Mouse (Mus musculus): ENCODE measurements around the gene Ttc30b. TPM values are rescaled to one million over a fixed set of nuclear protein-coding genes. Genes with fewer than 3 reads are reported as not detected.
"Not testable (repeated sequence)": the region's sequence is repeated elsewhere in the genome, so short reads cannot be mapped to it uniquely, and the experiment has no call there.

Ttc30b gene
- polyA plus RNA-seq, 1 experiment from 2014 or later = 8.0 TPM

- not testable (repeated sequence) for H3K4me1 ChIP-seq (ENCODE audit: control insufficient read depth, insufficient read depth, low read length); H3K4me3 ChIP-seq (ENCODE audit: low read depth, low read length); H3K27me3 ChIP-seq (ENCODE audit: control insufficient read depth, insufficient read depth, low read length); H3K9me3 ChIP-seq (replicated peaks; ENCODE audit: control insufficient read depth, low read length); H3K36me3 ChIP-seq (replicated peaks; ENCODE audit: control insufficient read depth, insufficient read depth, low read depth, low read length); H3K27ac ChIP-seq (replicated peaks; ENCODE audit: low read depth, low read length); H3K9ac ChIP-seq (replicated peaks; ENCODE audit: low read length); DNase-seq (ENCODE audit: low spot score)
- peak overlapping the region; percentile 57 for H3K4me2 ChIP-seq (ENCODE audit: low read depth, low read length)
- WGBS = 98% methylated on average over 12 of the region's 13 CpGs
- ATAC-seq (replicated peaks; ENCODE audit: insufficient number of reproducible peaks, low FRiP score, low TSS enrichment, low read depth) = 0 out of 2 replicates have a peak, but pooled peaks have one; percentile 6
These were observed 42.6 kb upstream of the Ttc30b start for GRCm38 (mm10) chr2:75980933-75981439.

- 25% methylated on average over 17 of the region's 24 CpGs for WGBS
- H3K27me3 ChIP-seq (ENCODE audit: control insufficient read depth, insufficient read depth, low read length); H3K27ac ChIP-seq (replicated peaks; ENCODE audit: low read depth, low read length); H3K4me3 ChIP-seq (ENCODE audit: low read depth, low read length); H3K36me3 ChIP-seq (replicated peaks; ENCODE audit: control insufficient read depth, insufficient read depth, low read depth, low read length); H3K9me3 ChIP-seq (replicated peaks; ENCODE audit: control insufficient read depth, low read length); H3K9ac ChIP-seq (replicated peaks; ENCODE audit: low read length); DNase-seq (ENCODE audit: low spot score); H3K4me1 ChIP-seq (ENCODE audit: control insufficient read depth, insufficient read depth, low read length); H3K4me2 ChIP-seq (ENCODE audit: low read depth, low read length): not testable (repeated sequence)
- 0 out of 2 replicates have a peak, but pooled peaks have one; percentile 54 for ATAC-seq (replicated peaks; ENCODE audit: insufficient number of reproducible peaks, low FRiP score, low TSS enrichment, low read depth)
These were observed 39.5 kb upstream of the Ttc30b start, which contains the start of gene Ttc30a2 for GRCm38 (mm10) chr2:75977752-75978368. TSS of gene Ttc30a2 (minus strand) at chr2:75978170.

GRCm38 (mm10) chr2:75976070-75976469 lies 37.7 kb upstream of the Ttc30b start:
- H3K27ac ChIP-seq (replicated peaks; ENCODE audit: low read depth, low read length); DNase-seq (ENCODE audit: low spot score); H3K27me3 ChIP-seq (ENCODE audit: control insufficient read depth, insufficient read depth, low read length); H3K4me1 ChIP-seq (ENCODE audit: control insufficient read depth, insufficient read depth, low read length); H3K36me3 ChIP-seq (replicated peaks; ENCODE audit: control insufficient read depth, insufficient read depth, low read depth, low read length); H3K9me3 ChIP-seq (replicated peaks; ENCODE audit: control insufficient read depth, low read length); H3K4me2 ChIP-seq (ENCODE audit: low read depth, low read length); H3K9ac ChIP-seq (replicated peaks; ENCODE audit: low read length); H3K4me3 ChIP-seq (ENCODE audit: low read depth, low read length); ATAC-seq (replicated peaks; ENCODE audit: insufficient number of reproducible peaks, low FRiP score, low TSS enrichment, low read depth): not testable (repeated sequence)
- 85% methylated on average over 2 of the region's 2 CpGs for WGBS

GRCm38 (mm10) chr2:75974131-75974530 lies 35.7 kb upstream of the Ttc30b start:
- no peak overlapping the region for H3K4me3 ChIP-seq (ENCODE audit: low read depth, low read length)
- no peak overlapping the region for H3K27ac ChIP-seq (replicated peaks; ENCODE audit: low read depth, low read length)
- ATAC-seq (replicated peaks; ENCODE audit: insufficient number of reproducible peaks, low FRiP score, low TSS enrichment, low read depth) (no peak), DNase-seq (ENCODE audit: low spot score) (no peak)
- H3K27me3 ChIP-seq (ENCODE audit: control insufficient read depth, insufficient read depth, low read length) = no peaks in the 10 kb centered on the region
- no peak overlapping the region for H3K9ac ChIP-seq (replicated peaks; ENCODE audit: low read length)
- no peaks in the 10 kb centered on the region for H3K9me3 ChIP-seq (replicated peaks; ENCODE audit: control insufficient read depth, low read length)
- H3K36me3 ChIP-seq (replicated peaks; ENCODE audit: control insufficient read depth, insufficient read depth, low read depth, low read length) = no peaks in the 10 kb centered on the region
- no peak overlapping the region for H3K4me2 ChIP-seq (ENCODE audit: low read depth, low read length)
- H3K4me1 ChIP-seq (ENCODE audit: control insufficient read depth, insufficient read depth, low read length) = no peaks in the 10 kb centered on the region
- 63% methylated on average over 9 of the region's 9 CpGs for WGBS

GRCm38 (mm10) chr2:75964972-75965371 lies 26.6 kb upstream of the Ttc30b start:
- H3K36me3 ChIP-seq (replicated peaks; ENCODE audit: control insufficient read depth, insufficient read depth, low read depth, low read length) = no peaks in the 10 kb centered on the region
- peak overlapping the region; percentile 22 for H3K4me2 ChIP-seq (ENCODE audit: low read depth, low read length)
- peaks cover 3% of the 10 kb centered on the region; the same call in 1 of the 2 replicates for H3K4me1 ChIP-seq (ENCODE audit: control insufficient read depth, insufficient read depth, low read length)
- H3K27me3 ChIP-seq (ENCODE audit: control insufficient read depth, insufficient read depth, low read length) = no peaks in the 10 kb centered on the region
- no peak overlapping the region for H3K4me3 ChIP-seq (ENCODE audit: low read depth, low read length)
- DNase-seq (ENCODE audit: low spot score) = peak; percentile 83
- ATAC-seq (replicated peaks; ENCODE audit: insufficient number of reproducible peaks, low FRiP score, low TSS enrichment, low read depth) = no peak
- no peaks in the 10 kb centered on the region for H3K9me3 ChIP-seq (replicated peaks; ENCODE audit: control insufficient read depth, low read length)
- no peak overlapping the region for H3K27ac ChIP-seq (replicated peaks; ENCODE audit: low read depth, low read length)
- no peak overlapping the region for H3K9ac ChIP-seq (replicated peaks; ENCODE audit: low read length)
- 29% methylated on average over 5 of the region's 5 CpGs for WGBS

- Histone ChIP-seq H3K4me2 (ENCODE audit: low read depth, low read length) (peak overlapping the region; percentile 22), H3K9ac (replicated peaks; ENCODE audit: low read length) (no peak overlapping the region), H3K36me3 (replicated peaks; ENCODE audit: control insufficient read depth, insufficient read depth, low read depth, low read length) (no peaks in the 10 kb centered on the region), H3K4me1 (ENCODE audit: control insufficient read depth, insufficient read depth, low read length) (peaks cover 3% of the 10 kb centered on the region; the same call in 1 of the 2 replicates), H3K27me3 (ENCODE audit: control insufficient read depth, insufficient read depth, low read length) (no peaks in the 10 kb centered on the region), H3K9me3 (replicated peaks; ENCODE audit: control insufficient read depth, low read length) (no peaks in the 10 kb centered on the region), H3K27ac (replicated peaks; ENCODE audit: low read depth, low read length) (no peak overlapping the region), H3K4me3 (ENCODE audit: low read depth, low read length) (no peak overlapping the region)
- 18% methylated on average over 14 of the region's 14 CpGs for WGBS
- no peak for ATAC-seq (replicated peaks; ENCODE audit: insufficient number of reproducible peaks, low FRiP score, low TSS enrichment, low read depth)
- DNase-seq (ENCODE audit: low spot score) = peak; percentile 78
These were observed 26.1 kb upstream of the Ttc30b start for GRCm38 (mm10) chr2:75964512-75964911.

- no peak overlapping the region for H3K4me3 ChIP-seq (ENCODE audit: low read depth, low read length)
- H3K36me3 ChIP-seq (replicated peaks; ENCODE audit: control insufficient read depth, insufficient read depth, low read depth, low read length) = no peaks in the 10 kb centered on the region
- no peaks in the 10 kb centered on the region for H3K27me3 ChIP-seq (ENCODE audit: control insufficient read depth, insufficient read depth, low read length)
- H3K4me2 ChIP-seq (ENCODE audit: low read depth, low read length) = no peak overlapping the region
- ATAC-seq (replicated peaks; ENCODE audit: insufficient number of reproducible peaks, low FRiP score, low TSS enrichment, low read depth) = no peak
- H3K9ac ChIP-seq (replicated peaks; ENCODE audit: low read length) = no peak overlapping the region
- H3K27ac ChIP-seq (replicated peaks; ENCODE audit: low read depth, low read length) = no peak overlapping the region
- peaks cover 3% of the 10 kb centered on the region; the same call in 1 of the 2 replicates for H3K4me1 ChIP-seq (ENCODE audit: control insufficient read depth, insufficient read depth, low read length)
- DNase-seq (ENCODE audit: low spot score) = no peak
- WGBS = 69% methylated on average over 5 of the region's 5 CpGs
- H3K9me3 ChIP-seq (replicated peaks; ENCODE audit: control insufficient read depth, low read length) = no peaks in the 10 kb centered on the region
These were observed 25.7 kb upstream of the Ttc30b start for GRCm38 (mm10) chr2:75964051-75964450.

GRCm38 (mm10) chr2:75963211-75963840 lies 24.9 kb upstream of the Ttc30b start:
- no peaks in the 10 kb centered on the region for H3K36me3 ChIP-seq (replicated peaks; ENCODE audit: control insufficient read depth, insufficient read depth, low read depth, low read length)
- H3K4me3 ChIP-seq (ENCODE audit: low read depth, low read length) = no peak overlapping the region
- H3K27ac ChIP-seq (replicated peaks; ENCODE audit: low read depth, low read length) = no peak overlapping the region
- H3K4me2 ChIP-seq (ENCODE audit: low read depth, low read length) = no peak overlapping the region
- no peak overlapping the region for H3K9ac ChIP-seq (replicated peaks; ENCODE audit: low read length)
- no peaks in the 10 kb centered on the region for H3K9me3 ChIP-seq (replicated peaks; ENCODE audit: control insufficient read depth, low read length)
- DNase-seq (ENCODE audit: low spot score) (no peak), ATAC-seq (replicated peaks; ENCODE audit: insufficient number of reproducible peaks, low FRiP score, low TSS enrichment, low read depth) (no peak)
- no peaks in the 10 kb centered on the region for H3K27me3 ChIP-seq (ENCODE audit: control insufficient read depth, insufficient read depth, low read length)
- WGBS = 53% methylated on average over 10 of the region's 10 CpGs
- H3K4me1 ChIP-seq (ENCODE audit: control insufficient read depth, insufficient read depth, low read length) = peaks cover 3% of the 10 kb centered on the region; the same call in 1 of the 2 replicates
